Mouse (Mus musculus) lung, postnatal 0 days (tissue): ENCODE measurements around the gene Gng2. TPM values are rescaled to one million over a fixed set of nuclear protein-coding genes. Genes with fewer than 3 reads are reported as not detected.

Source experiments
- ATAC-seq: fragments of 200-750 bp; cut with Nextera tagmentation; 2 replicates; pipeline ENCODE4 v1.8.0; 2017; ENCODE audit warnings: moderate library complexity
- DNase-seq: peaks from one replicate; pipeline ENCODE4 v3.0.0-alpha.2; 2016; ENCODE audit warnings: low spot score
- H3K27ac ChIP-seq: fragments of 300-500 bp; sonication (generic); 2 replicates; pipeline ENCODE4 v1.5.1; 2014; ENCODE audit warnings: antibody characterized with exemption, mild to moderate bottlenecking, low read length, mixed read lengths
- H3K27me3 ChIP-seq: fragments of 300-500 bp; sonication (generic); replicated peaks from 2 replicates; pipeline ENCODE4 v1.6.1; 2014; ENCODE audit warnings: low read length, mixed read lengths; ENCODE audit not compliant: insufficient read depth
- H3K36me3 ChIP-seq: fragments of 300-500 bp; sonication (generic); 2 replicates; pipeline ENCODE4 v1.6.1; 2014; ENCODE audit warnings: low read length, mixed read lengths; ENCODE audit not compliant: insufficient read depth
- H3K4me1 ChIP-seq: fragments of 300-500 bp; sonication (generic); 2 replicates; pipeline ENCODE4 v1.6.1; 2014; ENCODE audit warnings: antibody characterized with exemption, low read depth, low read length, mixed read lengths; ENCODE audit not compliant: insufficient read depth
- H3K4me2 ChIP-seq: fragments of 300-500 bp; sonication (generic); replicated peaks from 2 replicates; pipeline ENCODE4 v1.6.1; 2014; ENCODE audit warnings: low read depth, mild to moderate bottlenecking, low read length, moderate library complexity, mixed read lengths
- H3K4me3 ChIP-seq: fragments of 300-500 bp; sonication (generic); 2 replicates; pipeline ENCODE4 v1.5.1; 2014; ENCODE audit warnings: low read depth, low read length
- H3K9ac ChIP-seq: fragments of 300-500 bp; sonication (generic); replicated peaks from 2 replicates; pipeline ENCODE4 v1.6.1; 2014; ENCODE audit warnings: low read depth, mild to moderate bottlenecking
- H3K9me3 ChIP-seq: fragments of 300-500 bp; sonication (generic); 2 replicates; pipeline ENCODE4 v1.6.1; 2016; ENCODE audit warnings: low read length, mixed read lengths
- CTCF ChIP-seq: IDR thresholded peaks from 2 replicates; pipeline ENCODE4 v1.5.1; 2016; ENCODE audit warnings: antibody characterized with exemption, mild to moderate bottlenecking
- EP300 ChIP-seq: IDR thresholded peaks from 2 replicates; pipeline ENCODE4 v1.6.1; 2016; ENCODE audit warnings: antibody characterized with exemption, mild to moderate bottlenecking, control low read depth
- WGBS: fragments of 180-500 bp; shearing (Covaris S2); extraction: QIAGEN DNeasy Blood & Tissue Kit; methylation state at CpG from one replicate; pipeline ENCODE4 v1.1.7; 2014; 5-methylcytosine and 5-hydroxymethylcytosine counted together
- polyA plus RNA-seq: library from polyadenylated mRNA; unstranded; fragments of >200 nt; fragmentation: Nextera tagmentation; extraction: Ambion mirVana; gene quantifications from 2 replicates; pipeline ENCODE4 v1.2.1, GENCODE M21; 2015

Gng2 gene
- polyA plus RNA-seq, 1 experiment from 2014 or later, result 27.9 TPM

DNA sequence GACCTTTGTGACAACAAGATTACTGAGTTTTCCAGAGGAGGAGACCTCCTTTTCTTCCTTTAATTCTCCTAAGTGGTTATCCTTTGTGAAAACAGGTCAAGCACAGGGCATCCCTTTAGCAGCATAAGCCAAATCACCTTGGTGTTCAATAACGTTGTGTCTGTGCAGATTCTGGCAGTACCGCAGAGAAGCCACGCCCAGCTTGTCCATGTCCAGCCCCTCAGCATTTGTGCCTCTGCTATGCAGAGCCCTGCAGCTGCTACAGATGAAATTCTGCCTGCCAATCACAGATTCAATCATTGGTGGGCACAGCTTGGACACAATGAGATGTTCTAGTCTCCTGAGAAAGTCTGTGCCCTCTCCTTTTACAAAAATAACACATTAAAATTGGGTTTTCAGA is 14.4 kb upstream of the Gng2 start:
- no peak overlapping the region for H3K27ac ChIP-seq
- H3K9ac ChIP-seq, result no peak overlapping the region
- WGBS, result 41% methylated on average over 3 of the region's 3 CpGs
- no peak for TF ChIP-seq CTCF
- no peaks in the 10 kb centered on the region; the same call in 1 of the 2 replicates for H3K4me1 ChIP-seq
- no peak overlapping the region for H3K4me2 ChIP-seq
- no peaks in the 10 kb centered on the region for H3K36me3 ChIP-seq
- no peaks in the 10 kb centered on the region for H3K9me3 ChIP-seq
- ATAC-seq, result no peak
- no peaks in the 10 kb centered on the region for H3K27me3 ChIP-seq
- H3K4me3 ChIP-seq, result no peak overlapping the region
- no peak for DNase-seq

DNA sequence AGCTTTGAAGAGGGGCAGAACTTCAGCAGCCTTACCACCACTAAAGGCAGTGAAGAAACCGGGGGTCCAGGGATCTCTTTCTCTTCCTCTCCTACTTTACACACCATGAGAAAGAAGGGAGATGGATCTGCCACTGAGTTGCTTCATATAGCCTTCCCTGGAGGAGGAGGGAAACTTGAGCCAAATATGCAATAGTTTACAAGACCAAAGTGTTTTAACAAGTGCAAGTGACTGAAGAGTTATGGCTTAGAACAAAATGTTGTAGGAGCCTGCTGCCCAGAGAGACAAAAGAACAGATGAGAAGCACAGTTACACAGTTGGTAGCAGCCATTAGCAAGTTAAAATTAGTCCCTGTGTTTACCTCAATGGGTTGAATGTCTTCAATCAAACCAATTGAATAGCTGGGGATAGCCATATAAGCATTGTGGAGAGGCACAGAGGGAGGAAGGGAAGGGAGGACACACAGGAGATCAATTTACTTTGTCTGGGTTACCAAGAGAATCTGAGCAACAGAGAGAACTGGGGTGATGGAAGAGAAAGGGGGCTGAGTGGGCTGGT is 13.1 kb upstream of the Gng2 start:
- H3K27me3 ChIP-seq, result no peaks in the 10 kb centered on the region
- H3K4me1 ChIP-seq, result peaks cover 6% of the 10 kb centered on the region; the same call in 1 of the 2 replicates
- no peak overlapping the region for H3K4me3 ChIP-seq
- H3K4me2 ChIP-seq, result no peak overlapping the region
- ATAC-seq, result no peak
- H3K9me3 ChIP-seq, result no peaks in the 10 kb centered on the region
- 57% methylated on average over 1 of the region's 1 CpGs for WGBS
- no peak overlapping the region for H3K27ac ChIP-seq
- no peak overlapping the region for H3K9ac ChIP-seq
- TF ChIP-seq EP300 (no peak), CTCF (no peak)
- no peaks in the 10 kb centered on the region for H3K36me3 ChIP-seq
- peak; percentile 63 for DNase-seq

GRCm38 (mm10) chr14:19988410-19988809 is 11.0 kb upstream of the Gng2 start:
- no peak overlapping the region for H3K9ac ChIP-seq
- no peaks in the 10 kb centered on the region for H3K9me3 ChIP-seq
- no peak for ATAC-seq
- H3K27ac ChIP-seq, result no peak overlapping the region
- H3K36me3 ChIP-seq, result no peaks in the 10 kb centered on the region
- peaks cover 14% of the 10 kb centered on the region for H3K4me1 ChIP-seq
- no peak for TF ChIP-seq CTCF
- TF ChIP-seq EP300, result 0 out of 2 replicates have a peak, but pooled peaks have one; percentile 11
- H3K27me3 ChIP-seq, result no peaks in the 10 kb centered on the region
- no peak overlapping the region for H3K4me3 ChIP-seq
- no peak overlapping the region for H3K4me2 ChIP-seq
- WGBS, result 72% methylated on average over 3 of the region's 3 CpGs
- no peak for DNase-seq

DNA sequence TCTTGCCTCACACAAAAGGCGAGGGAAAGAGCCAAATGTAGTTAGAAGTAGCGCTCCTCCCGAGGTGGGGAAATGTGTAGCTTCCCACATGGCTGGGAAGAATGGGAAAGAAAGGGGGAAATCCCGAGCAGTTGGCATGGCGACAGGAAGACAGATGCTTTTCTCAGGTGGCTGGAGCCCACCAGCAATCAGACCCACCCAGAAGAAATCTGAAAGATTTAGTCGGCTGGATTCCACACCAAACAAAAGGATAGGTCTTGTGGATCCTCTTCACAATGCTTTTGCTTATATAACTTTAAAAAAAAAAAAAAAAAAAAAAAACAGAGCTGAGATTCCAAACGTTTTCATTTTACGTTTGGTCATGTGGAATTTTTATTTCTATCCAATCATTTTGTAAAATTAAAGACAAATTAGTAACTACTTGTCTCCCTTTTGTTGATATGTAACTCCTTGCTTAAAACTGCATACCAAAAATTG is 10.0 kb upstream of the Gng2 start:
- WGBS, result 12% methylated on average over 8 of the region's 8 CpGs
- Histone ChIP-seq H3K9ac (no peak overlapping the region), H3K27ac (0 out of 2 replicates have a peak overlapping the region, but pooled peaks have one; percentile 82), H3K27me3 (no peaks in the 10 kb centered on the region), H3K4me1 (peaks cover 14% of the 10 kb centered on the region), H3K4me3 (no peak overlapping the region), H3K36me3 (no peaks in the 10 kb centered on the region), H3K9me3 (no peaks in the 10 kb centered on the region), H3K4me2 (peak overlapping the region; percentile 41; the same call in 1 of the 2 replicates)
- DNase-seq (no peak), ATAC-seq (no peak)
- TF ChIP-seq CTCF (no peak), EP300 (no peak)

GRCm38 (mm10) chr14:19986614-19987357 is 9.4 kb upstream of the Gng2 start:
- no peak overlapping the region for H3K4me3 ChIP-seq
- H3K36me3 ChIP-seq, result no peaks in the 10 kb centered on the region
- WGBS, result 4% methylated on average over 13 of the region's 13 CpGs
- peak; percentile 56 for ATAC-seq
- peak overlapping the region; percentile 41 for H3K4me2 ChIP-seq
- TF ChIP-seq EP300 (0 out of 2 replicates have a peak, but pooled peaks have one; percentile 38), CTCF (no peak)
- H3K9ac ChIP-seq, result no peak overlapping the region
- H3K27ac ChIP-seq, result peak overlapping the region; percentile 82
- H3K9me3 ChIP-seq, result no peaks in the 10 kb centered on the region
- peaks cover 14% of the 10 kb centered on the region for H3K4me1 ChIP-seq
- DNase-seq, result peak; percentile 63
- H3K27me3 ChIP-seq, result no peaks in the 10 kb centered on the region

GRCm38 (mm10) chr14:19985912-19986613 is 8.6 kb upstream of the Gng2 start:
- peak; percentile 53 for DNase-seq
- no peaks in the 10 kb centered on the region for H3K27me3 ChIP-seq
- peaks cover 14% of the 10 kb centered on the region for H3K4me1 ChIP-seq
- peak overlapping the region; percentile 20 for H3K4me3 ChIP-seq
- H3K4me2 ChIP-seq, result peak overlapping the region; percentile 41
- WGBS, result 36% methylated on average over 8 of the region's 8 CpGs
- H3K27ac ChIP-seq, result peak overlapping the region; percentile 82
- H3K9ac ChIP-seq, result no peak overlapping the region
- no peaks in the 10 kb centered on the region for H3K9me3 ChIP-seq
- TF ChIP-seq CTCF, result no peak
- TF ChIP-seq EP300, result no peak
- no peaks in the 10 kb centered on the region for H3K36me3 ChIP-seq
- no peak for ATAC-seq
